Mouse (Mus musculus): ENCODE results near the gene F8.

- no peak for TF ChIP-seq POLR2A (IDR thresholded peaks at IDR 0.05; ENCODE audit: control insufficient read depth, extremely low read depth, insufficient read depth, low read length, poor library complexity)
- TF ChIP-seq CTCF (IDR thresholded peaks at IDR 0.05; ENCODE audit: borderline replicate concordance, control insufficient read depth, extremely low read depth, insufficient read depth, low read length, poor library complexity) = no peak
These were observed 27.3 kb upstream of the F8 start for GRCm38 (mm10) chrX:75409711-75410110.

Measured in thymus, adult 2 months (tissue).